Mouse (Mus musculus) stomach, embryonic 14.5 days (tissue): ENCODE data around the gene Gm20696. TPM values are rescaled to one million over a fixed set of nuclear protein-coding genes. Genes with fewer than 3 reads are reported as not detected.

Source experiments
- ATAC-seq: fragments of 200-750 bp; cut with Nextera tagmentation; 2 replicates; pipeline ENCODE4 v1.8.0; 2017; ENCODE audit warnings: low read depth, moderate TSS enrichment; ENCODE audit not compliant: insufficient number of reproducible peaks, insufficient read depth, low FRiP score
- H3K27ac ChIP-seq: fragments of 300-500 bp; sonication (generic); 2 replicates; pipeline ENCODE4 v1.5.1; 2014; ENCODE audit warnings: mild to moderate bottlenecking, low read length, moderate library complexity, mixed read lengths
- H3K27me3 ChIP-seq: fragments of 300-500 bp; sonication (generic); 2 replicates; pipeline ENCODE4 v1.6.1; 2014; ENCODE audit warnings: low read length, control low read depth, mixed read lengths; ENCODE audit not compliant: control insufficient read depth, insufficient read depth
- H3K36me3 ChIP-seq: fragments of 300-500 bp; sonication (generic); 2 replicates; pipeline ENCODE4 v1.6.1; 2014; ENCODE audit warnings: mild to moderate bottlenecking, control low read depth, low read length, moderate library complexity, mixed read lengths; ENCODE audit not compliant: control insufficient read depth, insufficient read depth
- H3K4me1 ChIP-seq: fragments of 300-500 bp; sonication (generic); 2 replicates; pipeline ENCODE4 v1.6.1; 2014; ENCODE audit warnings: low read length, control low read depth, mixed read lengths; ENCODE audit not compliant: control insufficient read depth, insufficient read depth
- H3K4me2 ChIP-seq: fragments of 300-500 bp; sonication (generic); replicated peaks from 2 replicates; pipeline ENCODE4 v1.6.1; 2014; ENCODE audit warnings: low read depth, low read length, control low read depth
- H3K4me3 ChIP-seq: fragments of 300-500 bp; sonication (generic); 2 replicates; pipeline ENCODE4 v1.5.1; 2014; ENCODE audit warnings: low read depth, low read length, control low read depth
- H3K9ac ChIP-seq: fragments of 300-500 bp; sonication (generic); replicated peaks from 2 replicates; pipeline ENCODE4 v1.6.1; 2014; ENCODE audit warnings: low read depth, mild to moderate bottlenecking, control low read depth, low read length, moderate library complexity, mixed read lengths
- H3K9me3 ChIP-seq: fragments of 300-500 bp; sonication (generic); 2 replicates; pipeline ENCODE4 v1.6.1; 2016; ENCODE audit warnings: low read depth, low read length, control low read depth; ENCODE audit not compliant: control insufficient read depth
- WGBS: fragments of 180-500 bp; shearing (Covaris S2); extraction: QIAGEN DNeasy Blood & Tissue Kit; methylation state at CpG from one replicate; pipeline ENCODE4 v1.1.7; 2014; 5-methylcytosine and 5-hydroxymethylcytosine counted together
- polyA plus RNA-seq: library from polyadenylated mRNA; unstranded; fragments of >200 nt; fragmentation: Nextera tagmentation; extraction: Ambion mirVana; gene quantifications from 2 replicates; pipeline ENCODE4 v1.2.1, GENCODE M21; 2014

Gene Gm20696
- polyA plus RNA-seq, 1 experiment from 2014 or later, result 7.0 TPM

- no peak overlapping the region for H3K27ac ChIP-seq
- no peak overlapping the region for H3K4me2 ChIP-seq
- H3K9me3 ChIP-seq, result no peaks in the 10 kb centered on the region
- no peak overlapping the region for H3K9ac ChIP-seq
- H3K4me1 ChIP-seq, result peaks cover 7% of the 10 kb centered on the region
- no peak for ATAC-seq
- no peaks in the 10 kb centered on the region for H3K36me3 ChIP-seq
- 95% methylated on average over 10 of the region's 10 CpGs for WGBS
- no peaks in the 10 kb centered on the region for H3K27me3 ChIP-seq
- H3K4me3 ChIP-seq, result no peak overlapping the region
Observed at GRCm38 (mm10) chr6:99435140-99435539, 231.5 kb downstream of the Gm20696 start.

- H3K9me3 ChIP-seq, result no peaks in the 10 kb centered on the region
- H3K4me1 ChIP-seq, result no peaks in the 10 kb centered on the region
- H3K4me2 ChIP-seq, result no peak overlapping the region
- no peak overlapping the region for H3K27ac ChIP-seq
- no peaks in the 10 kb centered on the region for H3K36me3 ChIP-seq
- ATAC-seq, result no peak
- WGBS, result 91% methylated on average over 9 of the region's 9 CpGs
- no peak overlapping the region for H3K4me3 ChIP-seq
- no peaks in the 10 kb centered on the region for H3K27me3 ChIP-seq
- no peak overlapping the region for H3K9ac ChIP-seq
Observed at GRCm38 (mm10) chr6:99433006-99433405, 233.6 kb downstream of the Gm20696 start.

GRCm38 (mm10) chr6:99431941-99432340, 234.7 kb downstream of the Gm20696 start:
- Histone ChIP-seq H3K36me3 (no peaks in the 10 kb centered on the region), H3K4me2 (no peak overlapping the region), H3K4me1 (no peaks in the 10 kb centered on the region), H3K9ac (no peak overlapping the region), H3K27me3 (no peaks in the 10 kb centered on the region), H3K4me3 (no peak overlapping the region), H3K27ac (no peak overlapping the region), H3K9me3 (no peaks in the 10 kb centered on the region)
- no peak for ATAC-seq
- WGBS, result 68% methylated on average over 4 of the region's 4 CpGs

- Histone ChIP-seq H3K4me1 (no peaks in the 10 kb centered on the region), H3K27me3 (no peaks in the 10 kb centered on the region), H3K27ac (no peak overlapping the region), H3K4me2 (no peak overlapping the region), H3K36me3 (no peaks in the 10 kb centered on the region), H3K4me3 (no peak overlapping the region), H3K9ac (no peak overlapping the region), H3K9me3 (no peaks in the 10 kb centered on the region)
- WGBS, result 95% methylated on average over 14 of the region's 14 CpGs
- ATAC-seq, result no peak
Observed at GRCm38 (mm10) chr6:99430560-99430959, 236.0 kb downstream of the Gm20696 start.

- H3K4me3 ChIP-seq, result no peak overlapping the region
- ATAC-seq, result no peak
- H3K36me3 ChIP-seq, result no peaks in the 10 kb centered on the region
- WGBS, result 70% methylated on average over 16 of the region's 16 CpGs
- no peak overlapping the region for H3K9ac ChIP-seq
- no peak overlapping the region for H3K4me2 ChIP-seq
- H3K27ac ChIP-seq, result no peak overlapping the region
- no peaks in the 10 kb centered on the region for H3K4me1 ChIP-seq
- no peaks in the 10 kb centered on the region for H3K9me3 ChIP-seq
- no peaks in the 10 kb centered on the region for H3K27me3 ChIP-seq
Observed at GRCm38 (mm10) chr6:99429378-99430131, 237.0 kb downstream of the Gm20696 start.

- ATAC-seq, result no peak
- Histone ChIP-seq H3K36me3 (no peaks in the 10 kb centered on the region), H3K27ac (no peak overlapping the region), H3K4me3 (no peak overlapping the region), H3K4me2 (no peak overlapping the region), H3K4me1 (no peaks in the 10 kb centered on the region), H3K9me3 (no peaks in the 10 kb centered on the region), H3K27me3 (no peaks in the 10 kb centered on the region), H3K9ac (no peak overlapping the region)
- WGBS, result 68% methylated on average over 1 of the region's 2 CpGs
Observed at GRCm38 (mm10) chr6:99428961-99429360, 237.6 kb downstream of the Gm20696 start.

- H3K4me1 ChIP-seq, result no peaks in the 10 kb centered on the region
- no peak for ATAC-seq
- no peaks in the 10 kb centered on the region for H3K27me3 ChIP-seq
Observed at GRCm38 (mm10) chr6:99427301-99427700, 239.3 kb downstream of the Gm20696 start.

GRCm38 (mm10) chr6:99425044-99425443, 241.6 kb downstream of the Gm20696 start:
- no peaks in the 10 kb centered on the region for H3K36me3 ChIP-seq
- no peak overlapping the region for H3K27ac ChIP-seq
- H3K9ac ChIP-seq, result no peak overlapping the region
- ATAC-seq, result no peak
- H3K4me2 ChIP-seq, result no peak overlapping the region
- no peaks in the 10 kb centered on the region for H3K4me1 ChIP-seq
- no peaks in the 10 kb centered on the region for H3K9me3 ChIP-seq
- no peaks in the 10 kb centered on the region for H3K27me3 ChIP-seq
- WGBS, result 60% methylated on average over 3 of the region's 3 CpGs
- no peak overlapping the region for H3K4me3 ChIP-seq

More at GRCm38 (mm10) chr6:99427301-99427700, 239.3 kb downstream of the Gm20696 start:
- Histone ChIP-seq H3K4me3 (no peak overlapping the region), H3K9me3 (no peaks in the 10 kb centered on the region), H3K9ac (no peak overlapping the region), H3K36me3 (no peaks in the 10 kb centered on the region), H3K4me2 (no peak overlapping the region), H3K27ac (no peak overlapping the region)
- WGBS, result 87% methylated on average over 4 of the region's 4 CpGs

- 86% methylated on average over 8 of the region's 8 CpGs for WGBS
- H3K36me3 ChIP-seq, result no peaks in the 10 kb centered on the region
- H3K9me3 ChIP-seq, result no peaks in the 10 kb centered on the region
Observed at GRCm38 (mm10) chr6:99420666-99421065, 245.9 kb downstream of the Gm20696 start.

More at GRCm38 (mm10) chr6:99420666-99421065, 245.9 kb downstream of the Gm20696 start:
- ATAC-seq, result no peak
- no peak overlapping the region for H3K27ac ChIP-seq
- no peak overlapping the region for H3K4me3 ChIP-seq
- no peaks in the 10 kb centered on the region for H3K4me1 ChIP-seq
- H3K4me2 ChIP-seq, result no peak overlapping the region
- no peak overlapping the region for H3K9ac ChIP-seq
- H3K27me3 ChIP-seq, result no peaks in the 10 kb centered on the region
